Mouse (Mus musculus): ENCODE measurements around the gene Myl9. TPM values are rescaled to one million over a fixed set of nuclear protein-coding genes. Genes with fewer than 3 reads are reported as not detected.
A peak's percentile ranks its signal among the peaks of the same experiment; 100 is the strongest.
"Not testable (repeated sequence)": the region's sequence is repeated elsewhere in the genome, so short reads cannot be mapped to it uniquely, and the experiment has no call there.

Myl9 gene
- polyA plus RNA-seq, 1 experiment from 2014 or later: 58.3 TPM

- not testable (repeated sequence) for H3K9me3 ChIP-seq (replicated peaks); DNase-seq
Measured at GRCm38 (mm10) chr2:156786369-156786768, 11.1 kb downstream of the Myl9 start.

GRCm38 (mm10) chr2:156787090-156787775, 12.0 kb downstream of the Myl9 start:
- no peak for ATAC-seq (ENCODE audit: low read depth)
- Histone ChIP-seq H3K4me3 (replicated peaks) (no peak overlapping the region), H3K9ac (no peak overlapping the region), H3K9me3 (replicated peaks) (no peaks in the 10 kb centered on the region; the same call in 1 of the 2 replicates), H3K27ac (no peak overlapping the region), H3K36me3 (no peaks in the 10 kb centered on the region), H3K4me2 (no peak overlapping the region), H3K27me3 (no peaks in the 10 kb centered on the region), H3K4me1 (replicated peaks) (peaks cover 36% of the 10 kb centered on the region)
- WGBS (ENCODE audit: insufficient replicate concordance): 76% methylated on average over 5 of the region's 5 CpGs
- no peak for DNase-seq

More at GRCm38 (mm10) chr2:156786369-156786768, 11.1 kb downstream of the Myl9 start:
- not testable (repeated sequence) for H3K9ac ChIP-seq; H3K27ac ChIP-seq; H3K4me3 ChIP-seq (replicated peaks); H3K4me2 ChIP-seq; H3K36me3 ChIP-seq; H3K27me3 ChIP-seq; ATAC-seq (ENCODE audit: low read depth)
- H3K4me1 ChIP-seq (replicated peaks): peaks cover 44% of the 10 kb centered on the region

GRCm38 (mm10) chr2:156787776-156788105, 12.5 kb downstream of the Myl9 start:
- no peaks in the 10 kb centered on the region for H3K27me3 ChIP-seq
- peaks cover 31% of the 10 kb centered on the region for H3K4me1 ChIP-seq (replicated peaks)
- no peaks in the 10 kb centered on the region for H3K36me3 ChIP-seq
- no peak overlapping the region for H3K4me2 ChIP-seq
- ATAC-seq (ENCODE audit: low read depth): no peak
- no peak for DNase-seq
- no peaks in the 10 kb centered on the region; the same call in 1 of the 2 replicates for H3K9me3 ChIP-seq (replicated peaks)
- 31% methylated on average over 3 of the region's 3 CpGs for WGBS (ENCODE audit: insufficient replicate concordance)
- no peak overlapping the region for H3K27ac ChIP-seq
- H3K9ac ChIP-seq: no peak overlapping the region
- H3K4me3 ChIP-seq (replicated peaks): no peak overlapping the region

GRCm38 (mm10) chr2:156788836-156789235, 13.6 kb downstream of the Myl9 start:
- Histone ChIP-seq H3K27me3 (no peaks in the 10 kb centered on the region), H3K4me1 (replicated peaks) (peaks cover 20% of the 10 kb centered on the region), H3K36me3 (no peaks in the 10 kb centered on the region), H3K27ac (no peak overlapping the region), H3K4me2 (no peak overlapping the region), H3K9ac (no peak overlapping the region), H3K4me3 (replicated peaks) (no peak overlapping the region), H3K9me3 (replicated peaks) (no peaks in the 10 kb centered on the region; the same call in 1 of the 2 replicates)
- ATAC-seq (ENCODE audit: low read depth): no peak
- no peak for DNase-seq
- WGBS (ENCODE audit: insufficient replicate concordance): 61% methylated on average over 1 of the region's 1 CpGs

GRCm38 (mm10) chr2:156798516-156798915, 23.3 kb downstream of the Myl9 start:
- Histone ChIP-seq H3K9ac (no peak overlapping the region), H3K9me3 (replicated peaks) (peaks cover 6% of the 10 kb centered on the region; the same call in 1 of the 2 replicates), H3K27me3 (no peaks in the 10 kb centered on the region), H3K4me3 (replicated peaks) (no peak overlapping the region), H3K36me3 (no peaks in the 10 kb centered on the region), H3K27ac (no peak overlapping the region), H3K4me1 (replicated peaks) (peaks cover 13% of the 10 kb centered on the region), H3K4me2 (no peak overlapping the region)
- DNase-seq (no peak), ATAC-seq (ENCODE audit: low read depth) (no peak)
- 87% methylated on average over 1 of the region's 1 CpGs for WGBS (ENCODE audit: insufficient replicate concordance)

- DNase-seq (no peak), ATAC-seq (ENCODE audit: low read depth) (no peak)
- H3K4me3 ChIP-seq (replicated peaks): no peak overlapping the region
- H3K27ac ChIP-seq: no peak overlapping the region
- H3K27me3 ChIP-seq: no peaks in the 10 kb centered on the region
- H3K4me2 ChIP-seq: no peak overlapping the region
- H3K9me3 ChIP-seq (replicated peaks): peaks cover 6% of the 10 kb centered on the region; the same call in 1 of the 2 replicates
- peaks cover 21% of the 10 kb centered on the region for H3K4me1 ChIP-seq (replicated peaks)
- H3K9ac ChIP-seq: no peak overlapping the region
- H3K36me3 ChIP-seq: no peaks in the 10 kb centered on the region
- WGBS (ENCODE audit: insufficient replicate concordance): 65% methylated on average over 4 of the region's 4 CpGs
Measured at GRCm38 (mm10) chr2:156801045-156801444, 25.8 kb downstream of the Myl9 start.

- H3K4me1 ChIP-seq (replicated peaks): peaks cover 24% of the 10 kb centered on the region
- not testable (repeated sequence) for H3K9ac ChIP-seq; DNase-seq; H3K36me3 ChIP-seq; H3K27me3 ChIP-seq; ATAC-seq (ENCODE audit: low read depth); H3K4me2 ChIP-seq; H3K4me3 ChIP-seq (replicated peaks); H3K27ac ChIP-seq; H3K9me3 ChIP-seq (replicated peaks)
- 35% methylated on average over 9 of the region's 9 CpGs for WGBS (ENCODE audit: insufficient replicate concordance)
Measured at GRCm38 (mm10) chr2:156802116-156802515, 26.9 kb downstream of the Myl9 start.

- peak; percentile 41; the same call in 1 of the 2 replicates for ATAC-seq (ENCODE audit: low read depth)
- Histone ChIP-seq H3K9me3 (replicated peaks) (no peaks in the 10 kb centered on the region), H3K9ac (no peak overlapping the region), H3K27ac (no peak overlapping the region; the same call in 1 of the 2 replicates), H3K4me3 (replicated peaks) (no peak overlapping the region), H3K36me3 (no peaks in the 10 kb centered on the region), H3K4me1 (replicated peaks) (peaks cover 24% of the 10 kb centered on the region), H3K27me3 (no peaks in the 10 kb centered on the region), H3K4me2 (no peak overlapping the region)
- 30% methylated on average over 4 of the region's 4 CpGs for WGBS (ENCODE audit: insufficient replicate concordance)
- no peak for DNase-seq
Measured at GRCm38 (mm10) chr2:156803698-156804372, 28.6 kb downstream of the Myl9 start.

- H3K4me3 ChIP-seq (replicated peaks): no peak overlapping the region
- no peak overlapping the region for H3K9ac ChIP-seq
- DNase-seq: no peak
- peaks cover 24% of the 10 kb centered on the region for H3K4me1 ChIP-seq (replicated peaks)
- no peak; the same call in 1 of the 2 replicates for ATAC-seq (ENCODE audit: low read depth)
- no peaks in the 10 kb centered on the region for H3K27me3 ChIP-seq
- no peaks in the 10 kb centered on the region for H3K36me3 ChIP-seq
- H3K27ac ChIP-seq: no peak overlapping the region
- 88% methylated on average over 4 of the region's 4 CpGs for WGBS (ENCODE audit: insufficient replicate concordance)
- H3K4me2 ChIP-seq: no peak overlapping the region
- no peaks in the 10 kb centered on the region for H3K9me3 ChIP-seq (replicated peaks)
Measured at GRCm38 (mm10) chr2:156804589-156804988, 29.4 kb downstream of the Myl9 start.

GRCm38 (mm10) chr2:156806886-156807285, 31.7 kb downstream of the Myl9 start:
- no peaks in the 10 kb centered on the region for H3K9me3 ChIP-seq (replicated peaks)
- H3K4me1 ChIP-seq (replicated peaks): peaks cover 24% of the 10 kb centered on the region
- no peak overlapping the region for H3K9ac ChIP-seq
- no peaks in the 10 kb centered on the region for H3K27me3 ChIP-seq
- ATAC-seq (ENCODE audit: low read depth): no peak
- no peak overlapping the region for H3K27ac ChIP-seq
- H3K4me2 ChIP-seq: no peak overlapping the region
- H3K4me3 ChIP-seq (replicated peaks): no peak overlapping the region
- 53% methylated on average over 6 of the region's 6 CpGs for WGBS (ENCODE audit: insufficient replicate concordance)
- no peaks in the 10 kb centered on the region for H3K36me3 ChIP-seq
- DNase-seq: no peak

GRCm38 (mm10) chr2:156809579-156809978, 34.4 kb downstream of the Myl9 start:
- H3K9me3 ChIP-seq (replicated peaks): no peaks in the 10 kb centered on the region
- H3K4me2 ChIP-seq: no peak overlapping the region
- no peak overlapping the region for H3K9ac ChIP-seq
- H3K4me1 ChIP-seq (replicated peaks): peaks cover 3% of the 10 kb centered on the region
- no peak overlapping the region for H3K4me3 ChIP-seq (replicated peaks)
- ATAC-seq (ENCODE audit: low read depth) (no peak), DNase-seq (peak; percentile 26)
- H3K36me3 ChIP-seq: no peaks in the 10 kb centered on the region
- H3K27ac ChIP-seq: no peak overlapping the region
- WGBS (ENCODE audit: insufficient replicate concordance): 9% methylated on average over 2 of the region's 2 CpGs
- H3K27me3 ChIP-seq: no peaks in the 10 kb centered on the region

GRCm38 (mm10) chr2:156810716-156811115, 35.5 kb downstream of the Myl9 start:
- H3K27ac ChIP-seq: no peak overlapping the region
- 94% methylated on average over 10 of the region's 10 CpGs for WGBS (ENCODE audit: insufficient replicate concordance)

More at GRCm38 (mm10) chr2:156810716-156811115, 35.5 kb downstream of the Myl9 start:
- no peaks in the 10 kb centered on the region for H3K9me3 ChIP-seq (replicated peaks)
- no peaks in the 10 kb centered on the region for H3K36me3 ChIP-seq
- peaks cover 9% of the 10 kb centered on the region for H3K4me1 ChIP-seq (replicated peaks)
- no peak for DNase-seq
- H3K4me3 ChIP-seq (replicated peaks): no peak overlapping the region
- no peaks in the 10 kb centered on the region for H3K27me3 ChIP-seq
- H3K4me2 ChIP-seq: no peak overlapping the region
- no peak overlapping the region for H3K9ac ChIP-seq
- no peak for ATAC-seq (ENCODE audit: low read depth)
